Mouse (Mus musculus): ENCODE results near the gene 9430038I01Rik. TPM values are rescaled to one million over a fixed set of nuclear protein-coding genes. Genes with fewer than 3 reads are reported as not detected.

The 9430038I01Rik gene
- polyA plus RNA-seq, 1 experiment from 2014 or later: 10.6 TPM

DNA sequence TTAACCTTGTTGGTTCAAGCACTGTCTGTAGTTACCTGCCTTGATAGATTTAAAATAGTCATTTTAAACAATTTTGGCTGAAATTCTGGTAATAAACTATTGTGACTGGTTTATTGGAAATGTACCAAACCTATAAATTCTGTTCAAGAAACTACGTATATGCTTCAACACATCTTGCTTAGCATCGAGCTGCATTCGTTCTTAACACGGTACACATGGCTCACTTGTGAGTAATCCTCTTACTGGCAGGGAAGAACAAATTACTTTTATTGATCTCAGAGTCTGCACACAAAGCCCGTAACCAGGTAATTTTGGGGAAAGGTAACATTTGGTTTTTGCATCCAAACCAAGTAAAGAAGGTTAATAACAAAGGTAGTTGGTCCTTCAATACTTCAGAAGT, 22.7 kb downstream of the 9430038I01Rik start:
- no peak overlapping the region for H3K4me2 ChIP-seq (ENCODE audit: low read length)
- no peaks in the 10 kb centered on the region for H3K36me3 ChIP-seq (ENCODE audit: control insufficient read depth, insufficient read depth, low read length)
- H3K27me3 ChIP-seq (replicated peaks; ENCODE audit: control insufficient read depth, insufficient read depth, low read length): no peaks in the 10 kb centered on the region
- no peaks in the 10 kb centered on the region for H3K9me3 ChIP-seq (replicated peaks; ENCODE audit: control insufficient read depth, low read length)
- DNase-seq (ENCODE audit: low spot score) (no peak), ATAC-seq (no peak)
- H3K9ac ChIP-seq (ENCODE audit: low read length): no peak overlapping the region
- WGBS: 92% methylated on average over 5 of the region's 5 CpGs
- no peaks in the 10 kb centered on the region for H3K4me1 ChIP-seq (ENCODE audit: control insufficient read depth, insufficient read depth, low read length)
- H3K27ac ChIP-seq (ENCODE audit: low read depth, low read length): no peak overlapping the region
- no peak overlapping the region for H3K4me3 ChIP-seq (ENCODE audit: low read depth, low read length)

DNA sequence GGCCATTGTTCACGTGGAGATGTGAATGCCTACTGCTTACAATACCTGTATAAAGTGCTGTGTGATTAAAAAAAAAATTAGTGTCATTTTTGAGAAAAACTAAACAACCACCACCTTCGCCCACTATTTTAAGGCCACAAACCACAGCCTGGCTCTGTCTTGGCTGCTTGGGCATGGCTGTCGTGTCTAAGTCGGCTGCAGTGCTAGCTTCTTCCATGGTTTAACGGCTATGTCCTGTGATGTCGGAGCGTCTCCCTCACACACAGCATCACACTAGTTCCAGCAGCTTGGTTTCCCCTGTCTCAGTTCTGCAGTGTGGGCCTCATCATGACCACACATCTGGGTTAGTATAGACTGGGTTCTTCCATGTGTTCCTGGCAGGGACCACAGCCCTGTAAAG, 35.6 kb downstream of the 9430038I01Rik start:
- WGBS: 95% methylated on average over 7 of the region's 7 CpGs
- H3K4me2 ChIP-seq (ENCODE audit: low read length): no peak overlapping the region
- no peak overlapping the region for H3K4me3 ChIP-seq (ENCODE audit: low read depth, low read length)
- H3K4me1 ChIP-seq (ENCODE audit: control insufficient read depth, insufficient read depth, low read length): no peaks in the 10 kb centered on the region
- no peaks in the 10 kb centered on the region for H3K27me3 ChIP-seq (replicated peaks; ENCODE audit: control insufficient read depth, insufficient read depth, low read length)
- H3K27ac ChIP-seq (ENCODE audit: low read depth, low read length): no peak overlapping the region
- no peak for DNase-seq (ENCODE audit: low spot score)
- no peak overlapping the region for H3K9ac ChIP-seq (ENCODE audit: low read length)
- H3K9me3 ChIP-seq (replicated peaks; ENCODE audit: control insufficient read depth, low read length): no peaks in the 10 kb centered on the region
- no peaks in the 10 kb centered on the region for H3K36me3 ChIP-seq (ENCODE audit: control insufficient read depth, insufficient read depth, low read length)
- ATAC-seq: no peak

GRCm38 (mm10) chr7:137371770-137372169, 38.8 kb downstream of the 9430038I01Rik start:
- ATAC-seq (no peak), DNase-seq (ENCODE audit: low spot score) (no peak)
- no peak overlapping the region for H3K4me3 ChIP-seq (ENCODE audit: low read depth, low read length)
- no peaks in the 10 kb centered on the region for H3K27me3 ChIP-seq (replicated peaks; ENCODE audit: control insufficient read depth, insufficient read depth, low read length)
- H3K9ac ChIP-seq (ENCODE audit: low read length): no peak overlapping the region
- no peak overlapping the region for H3K27ac ChIP-seq (ENCODE audit: low read depth, low read length)
- no peaks in the 10 kb centered on the region for H3K36me3 ChIP-seq (ENCODE audit: control insufficient read depth, insufficient read depth, low read length)
- no peaks in the 10 kb centered on the region for H3K4me1 ChIP-seq (ENCODE audit: control insufficient read depth, insufficient read depth, low read length)
- no peaks in the 10 kb centered on the region for H3K9me3 ChIP-seq (replicated peaks; ENCODE audit: control insufficient read depth, low read length)
- 62% methylated on average over 4 of the region's 4 CpGs for WGBS
- H3K4me2 ChIP-seq (ENCODE audit: low read length): no peak overlapping the region

DNA sequence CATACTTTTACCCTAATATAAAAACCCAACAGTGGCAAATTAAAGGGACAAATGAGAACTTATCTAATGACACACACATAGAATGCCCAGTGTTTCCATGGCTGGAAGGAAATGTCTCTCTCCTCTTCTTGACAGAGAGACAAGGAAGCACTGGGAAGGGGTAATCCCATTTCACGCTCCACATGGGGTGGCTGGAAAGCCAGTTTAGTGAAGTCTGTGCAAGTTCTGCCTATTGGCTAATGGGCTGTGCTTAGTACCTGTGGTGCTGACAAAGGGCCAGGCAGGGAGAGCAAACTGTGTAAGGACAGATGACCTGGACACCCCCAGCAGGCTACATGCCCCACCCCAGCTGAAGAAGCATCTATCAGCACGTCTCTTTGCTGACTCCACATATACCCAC, 40.4 kb downstream of the 9430038I01Rik start:
- 29% methylated on average over 2 of the region's 2 CpGs for WGBS
- no peak overlapping the region for H3K4me2 ChIP-seq (ENCODE audit: low read length)
- ATAC-seq: no peak
- no peak for DNase-seq (ENCODE audit: low spot score)
- no peaks in the 10 kb centered on the region for H3K27me3 ChIP-seq (replicated peaks; ENCODE audit: control insufficient read depth, insufficient read depth, low read length)
- H3K9ac ChIP-seq (ENCODE audit: low read length): no peak overlapping the region
- no peaks in the 10 kb centered on the region for H3K9me3 ChIP-seq (replicated peaks; ENCODE audit: control insufficient read depth, low read length)
- no peaks in the 10 kb centered on the region for H3K36me3 ChIP-seq (ENCODE audit: control insufficient read depth, insufficient read depth, low read length)
- H3K4me1 ChIP-seq (ENCODE audit: control insufficient read depth, insufficient read depth, low read length): no peaks in the 10 kb centered on the region
- H3K27ac ChIP-seq (ENCODE audit: low read depth, low read length): no peak overlapping the region
- no peak overlapping the region for H3K4me3 ChIP-seq (ENCODE audit: low read depth, low read length)

GRCm38 (mm10) chr7:137366736-137367135, 43.8 kb downstream of the 9430038I01Rik start:
- Histone ChIP-seq H3K36me3 (ENCODE audit: control insufficient read depth, insufficient read depth, low read length) (no peaks in the 10 kb centered on the region), H3K9me3 (replicated peaks; ENCODE audit: control insufficient read depth, low read length) (no peaks in the 10 kb centered on the region)

GRCm38 (mm10) chr7:137365056-137365455, 45.5 kb downstream of the 9430038I01Rik start:
- Histone ChIP-seq H3K9ac (ENCODE audit: low read length) (no peak overlapping the region), H3K27me3 (replicated peaks; ENCODE audit: control insufficient read depth, insufficient read depth, low read length) (no peaks in the 10 kb centered on the region), H3K4me2 (ENCODE audit: low read length) (no peak overlapping the region), H3K27ac (ENCODE audit: low read depth, low read length) (no peak overlapping the region), H3K4me3 (ENCODE audit: low read depth, low read length) (no peak overlapping the region), H3K4me1 (ENCODE audit: control insufficient read depth, insufficient read depth, low read length) (no peaks in the 10 kb centered on the region), H3K36me3 (ENCODE audit: control insufficient read depth, insufficient read depth, low read length) (no peaks in the 10 kb centered on the region), H3K9me3 (replicated peaks; ENCODE audit: control insufficient read depth, low read length) (no peaks in the 10 kb centered on the region)
- WGBS: 94% methylated on average over 8 of the region's 8 CpGs
- ATAC-seq (no peak), DNase-seq (ENCODE audit: low spot score) (no peak)

More at GRCm38 (mm10) chr7:137366736-137367135, 43.8 kb downstream of the 9430038I01Rik start:
- no peak for ATAC-seq
- no peaks in the 10 kb centered on the region for H3K4me1 ChIP-seq (ENCODE audit: control insufficient read depth, insufficient read depth, low read length)
- H3K27me3 ChIP-seq (replicated peaks; ENCODE audit: control insufficient read depth, insufficient read depth, low read length): no peaks in the 10 kb centered on the region
- H3K4me2 ChIP-seq (ENCODE audit: low read length): no peak overlapping the region
- 77% methylated on average over 4 of the region's 4 CpGs for WGBS
- no peak for DNase-seq (ENCODE audit: low spot score)
- no peak overlapping the region for H3K4me3 ChIP-seq (ENCODE audit: low read depth, low read length)
- H3K9ac ChIP-seq (ENCODE audit: low read length): no peak overlapping the region
- H3K27ac ChIP-seq (ENCODE audit: low read depth, low read length): no peak overlapping the region

DNA sequence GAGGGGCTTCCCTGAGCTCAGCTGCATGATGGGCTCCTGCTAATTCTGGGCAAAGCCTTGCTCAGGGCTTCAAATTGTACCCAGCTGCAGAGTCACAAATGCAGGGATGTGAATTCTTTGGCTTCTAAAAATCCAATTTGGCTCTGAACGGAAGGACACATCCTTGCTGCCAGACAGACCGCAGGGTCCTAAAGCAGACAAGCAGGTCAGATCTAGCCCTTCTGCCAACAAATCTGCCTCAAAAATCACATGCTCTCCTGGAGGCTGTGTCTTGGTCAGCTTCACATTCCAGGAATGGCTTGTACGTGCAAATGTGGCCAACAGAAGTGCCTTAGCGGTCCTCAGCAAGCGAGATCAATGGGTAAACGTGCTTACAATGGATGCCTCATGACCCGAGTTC, 46.0 kb downstream of the 9430038I01Rik start:
- Histone ChIP-seq H3K27ac (ENCODE audit: low read depth, low read length) (no peak overlapping the region), H3K27me3 (replicated peaks; ENCODE audit: control insufficient read depth, insufficient read depth, low read length) (no peaks in the 10 kb centered on the region), H3K9me3 (replicated peaks; ENCODE audit: control insufficient read depth, low read length) (no peaks in the 10 kb centered on the region), H3K9ac (ENCODE audit: low read length) (no peak overlapping the region), H3K4me2 (ENCODE audit: low read length) (no peak overlapping the region), H3K4me3 (ENCODE audit: low read depth, low read length) (no peak overlapping the region), H3K4me1 (ENCODE audit: control insufficient read depth, insufficient read depth, low read length) (no peaks in the 10 kb centered on the region), H3K36me3 (ENCODE audit: control insufficient read depth, insufficient read depth, low read length) (no peaks in the 10 kb centered on the region)
- ATAC-seq (no peak), DNase-seq (ENCODE audit: low spot score) (no peak)
- WGBS: 74% methylated on average over 7 of the region's 7 CpGs

DNA sequence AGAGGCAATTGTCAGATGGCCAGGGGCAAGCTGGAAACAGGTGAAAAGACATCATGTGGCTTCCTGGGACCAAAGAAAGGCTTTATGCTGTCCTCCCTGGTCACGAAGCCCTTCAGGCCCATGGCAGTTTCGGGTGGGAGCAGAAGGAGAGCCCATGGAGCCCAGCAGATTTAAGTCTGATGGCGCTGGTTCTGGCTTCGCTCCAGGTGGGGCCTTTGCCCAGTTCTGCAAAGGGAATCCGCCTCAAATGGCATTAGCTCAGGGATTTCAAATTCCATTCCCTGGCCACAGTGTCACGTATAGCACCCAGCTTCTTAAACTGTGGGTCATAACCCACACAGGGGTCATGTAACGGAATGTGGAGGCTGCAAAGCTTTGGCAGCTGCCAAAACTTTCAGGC, 63.7 kb downstream of the 9430038I01Rik start:
- H3K9me3 ChIP-seq (replicated peaks; ENCODE audit: control insufficient read depth, low read length): no peaks in the 10 kb centered on the region
- H3K4me3 ChIP-seq (ENCODE audit: low read depth, low read length): no peak overlapping the region
- WGBS: 73% methylated on average over 7 of the region's 7 CpGs
- H3K36me3 ChIP-seq (ENCODE audit: control insufficient read depth, insufficient read depth, low read length): no peaks in the 10 kb centered on the region
- no peak overlapping the region for H3K4me2 ChIP-seq (ENCODE audit: low read length)
- DNase-seq (ENCODE audit: low spot score) (peak; percentile 25), ATAC-seq (no peak)
- H3K9ac ChIP-seq (ENCODE audit: low read length): no peak overlapping the region
- no peaks in the 10 kb centered on the region for H3K4me1 ChIP-seq (ENCODE audit: control insufficient read depth, insufficient read depth, low read length)
- H3K27me3 ChIP-seq (replicated peaks; ENCODE audit: control insufficient read depth, insufficient read depth, low read length): no peaks in the 10 kb centered on the region
- no peak overlapping the region for H3K27ac ChIP-seq (ENCODE audit: low read depth, low read length)

DNA sequence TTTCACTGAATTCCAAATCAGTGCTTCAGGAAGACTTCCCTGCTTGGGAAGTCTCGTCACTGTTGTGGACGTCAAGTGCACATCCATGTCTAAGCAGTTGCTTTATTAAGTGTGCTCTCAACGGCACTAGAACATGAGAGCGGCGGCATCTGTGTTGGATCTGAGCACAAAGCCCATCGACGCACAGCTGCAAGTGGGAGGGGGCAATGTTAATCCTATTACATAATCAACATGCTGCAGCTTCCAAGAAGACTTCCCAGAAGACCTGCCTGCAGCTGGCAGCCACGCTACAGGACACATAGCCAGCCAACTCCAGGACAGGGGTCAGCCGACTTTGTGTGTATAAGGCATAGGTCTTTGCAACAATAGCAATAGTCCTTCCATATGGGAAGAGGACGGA, 64.5 kb downstream of the 9430038I01Rik start:
- ATAC-seq (no peak), DNase-seq (ENCODE audit: low spot score) (peak; percentile 45)
- no peaks in the 10 kb centered on the region for H3K9me3 ChIP-seq (replicated peaks; ENCODE audit: control insufficient read depth, low read length)
- 55% methylated on average over 10 of the region's 10 CpGs for WGBS
- no peaks in the 10 kb centered on the region for H3K4me1 ChIP-seq (ENCODE audit: control insufficient read depth, insufficient read depth, low read length)
- no peak overlapping the region for H3K9ac ChIP-seq (ENCODE audit: low read length)
- H3K4me2 ChIP-seq (ENCODE audit: low read length): no peak overlapping the region
- no peak overlapping the region for H3K27ac ChIP-seq (ENCODE audit: low read depth, low read length)
- H3K4me3 ChIP-seq (ENCODE audit: low read depth, low read length): no peak overlapping the region
- H3K27me3 ChIP-seq (replicated peaks; ENCODE audit: control insufficient read depth, insufficient read depth, low read length): no peaks in the 10 kb centered on the region
- H3K36me3 ChIP-seq (ENCODE audit: control insufficient read depth, insufficient read depth, low read length): no peaks in the 10 kb centered on the region
